Mouse (Mus musculus): ENCODE results near the gene 6030408B16Rik. TPM values are rescaled to one million over a fixed set of nuclear protein-coding genes. Genes with fewer than 3 reads are reported as not detected.

The 6030408B16Rik gene
- polyA plus RNA-seq, 2 experiments: 0.74 to 1.0 TPM

DNA sequence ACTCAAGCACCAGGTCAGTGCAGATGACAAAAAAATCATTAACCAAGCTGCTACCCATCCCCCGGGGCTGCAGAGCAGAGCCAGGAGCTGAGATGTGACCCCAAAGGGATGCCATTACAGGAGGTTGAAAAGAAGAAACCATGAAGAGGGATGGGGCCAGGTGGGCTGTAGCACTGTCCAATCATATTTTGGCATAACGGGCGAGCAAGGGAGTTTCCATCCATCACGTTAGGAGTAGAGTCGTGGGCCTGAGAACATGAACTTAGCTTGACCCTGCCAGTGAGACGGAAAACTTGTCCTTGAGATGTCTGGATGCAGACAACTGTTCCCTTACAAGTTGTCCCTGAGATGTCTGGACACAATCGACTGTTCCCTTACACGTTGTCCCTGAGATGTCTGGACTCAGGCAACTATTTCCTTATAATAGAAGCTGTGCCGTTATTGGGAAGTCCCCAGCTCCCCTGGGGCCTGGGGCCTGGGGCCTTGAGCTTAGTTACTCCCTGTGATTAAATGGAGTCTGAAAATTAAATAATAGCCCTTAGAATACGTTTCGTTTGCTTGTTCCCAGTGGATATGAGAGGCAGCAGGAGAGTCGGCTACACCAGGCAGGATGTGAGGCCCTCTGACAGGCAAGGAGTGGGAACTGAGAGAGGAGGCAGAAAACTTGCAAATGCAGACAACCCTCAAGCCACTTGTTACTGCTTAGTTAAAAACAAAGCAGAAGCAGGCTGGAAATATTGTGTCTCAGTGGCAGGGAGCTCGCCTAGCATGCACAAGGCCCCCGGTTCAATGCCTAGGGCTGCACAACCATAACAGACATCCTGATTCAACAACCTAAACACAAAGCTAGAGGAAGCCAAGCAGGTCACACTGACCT lies 26.1 kb downstream of the 6030408B16Rik start:
- H3K27ac ChIP-seq (replicated peaks; ENCODE audit: low read depth, low read length): no peak overlapping the region
- H3K4me2 ChIP-seq (replicated peaks; ENCODE audit: low read depth, low read length, severe bottlenecking): no peak overlapping the region
- no peaks in the 10 kb centered on the region for H3K27me3 ChIP-seq (ENCODE audit: control insufficient read depth, insufficient read depth, low read length)
- H3K4me3 ChIP-seq (replicated peaks; ENCODE audit: low read length): no peak overlapping the region
- 50% methylated on average over 14 of the region's 14 CpGs for WGBS
- no peaks in the 10 kb centered on the region for H3K9me3 ChIP-seq (ENCODE audit: control insufficient read depth, low read length)
- H3K36me3 ChIP-seq (ENCODE audit: control insufficient read depth, insufficient read depth, low read length): no peaks in the 10 kb centered on the region
- no peak for DNase-seq (ENCODE audit: low spot score)
- no peak overlapping the region for H3K9ac ChIP-seq (ENCODE audit: low read depth, low read length, severe bottlenecking)
- peaks cover 4% of the 10 kb centered on the region; the same call in 1 of the 2 replicates for H3K4me1 ChIP-seq (ENCODE audit: control insufficient read depth, insufficient read depth, low read length)
- TF ChIP-seq POLR2A (IDR thresholded peaks at IDR 0.05; ENCODE audit: borderline replicate concordance, extremely low read depth, insufficient read depth, insufficient read length): no peak
- no peak for ATAC-seq (ENCODE audit: low FRiP score, low read depth)

DNA sequence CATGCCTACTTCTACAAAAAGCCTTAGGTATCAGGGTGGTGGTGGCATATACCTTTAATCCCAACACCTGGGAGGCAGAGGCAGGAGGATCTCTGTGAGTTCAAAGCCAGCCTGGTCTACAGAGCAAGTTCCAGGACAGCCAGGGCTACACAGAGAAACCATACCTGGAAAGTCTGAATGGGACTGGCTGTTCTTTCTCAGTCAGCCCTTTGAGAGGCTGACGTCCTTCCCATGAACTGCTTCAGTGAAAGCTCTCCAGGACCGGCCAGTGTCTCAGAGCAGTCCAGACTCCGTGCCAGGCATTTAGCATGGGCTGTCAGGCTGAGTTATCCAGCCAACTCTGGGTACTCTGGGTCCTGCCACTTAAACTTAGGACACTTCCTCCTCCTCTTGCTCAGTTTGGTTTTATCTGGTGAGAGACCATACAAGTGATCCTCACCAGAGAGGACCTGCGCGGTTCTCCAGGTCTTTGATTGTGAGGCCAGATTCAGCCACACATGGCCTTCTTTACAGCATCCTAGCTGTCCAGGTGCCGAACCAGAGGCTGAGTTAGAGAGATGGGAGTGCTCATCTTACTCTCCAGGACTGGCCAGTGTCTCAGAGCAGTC lies 27.1 kb downstream of the 6030408B16Rik start:
- TF ChIP-seq POLR2A (IDR thresholded peaks at IDR 0.05; ENCODE audit: borderline replicate concordance, extremely low read depth, insufficient read depth, insufficient read length): no peak

DNA sequence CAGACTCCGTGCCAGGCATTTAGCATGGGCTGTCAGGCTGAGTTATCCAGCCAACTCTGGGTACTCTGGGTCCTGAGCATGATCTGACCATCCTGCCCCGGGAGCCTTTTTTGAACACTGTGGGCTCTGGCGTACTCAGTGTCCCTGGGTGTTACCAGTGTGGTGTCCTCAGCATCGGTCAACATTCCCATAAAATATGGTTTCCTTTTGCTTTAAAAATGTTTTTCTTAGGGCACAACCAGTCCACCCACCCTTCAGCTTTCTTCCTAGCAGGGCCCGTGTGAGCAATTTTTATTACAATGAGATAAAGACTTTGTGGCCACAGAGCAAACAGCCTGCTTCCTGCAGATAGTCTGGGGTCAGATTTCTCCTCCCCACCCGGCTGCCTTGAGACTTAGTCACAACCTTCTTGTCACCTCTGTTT lies 27.6 kb downstream of the 6030408B16Rik start:
- Histone ChIP-seq H3K27ac (replicated peaks; ENCODE audit: low read depth, low read length) (no peak overlapping the region), H3K27me3 (ENCODE audit: control insufficient read depth, insufficient read depth, low read length) (no peaks in the 10 kb centered on the region), H3K36me3 (ENCODE audit: control insufficient read depth, insufficient read depth, low read length) (no peaks in the 10 kb centered on the region), H3K9me3 (ENCODE audit: control insufficient read depth, low read length) (no peaks in the 10 kb centered on the region), H3K4me2 (replicated peaks; ENCODE audit: low read depth, low read length, severe bottlenecking) (no peak overlapping the region), H3K4me1 (ENCODE audit: control insufficient read depth, insufficient read depth, low read length) (peaks cover 4% of the 10 kb centered on the region; the same call in 1 of the 2 replicates), H3K4me3 (replicated peaks; ENCODE audit: low read length) (no peak overlapping the region), H3K9ac (ENCODE audit: low read depth, low read length, severe bottlenecking) (no peak overlapping the region)
- ATAC-seq (ENCODE audit: low FRiP score, low read depth) (no peak), DNase-seq (ENCODE audit: low spot score) (no peak)
- no peak for TF ChIP-seq POLR2A (IDR thresholded peaks at IDR 0.05; ENCODE audit: borderline replicate concordance, extremely low read depth, insufficient read depth, insufficient read length)
- 45% methylated on average over 6 of the region's 6 CpGs for WGBS

More for the DNA sequence above, 27.1 kb downstream of the 6030408B16Rik start:
- H3K4me1 ChIP-seq (ENCODE audit: control insufficient read depth, insufficient read depth, low read length): peaks cover 4% of the 10 kb centered on the region; the same call in 1 of the 2 replicates
- H3K27ac ChIP-seq (replicated peaks; ENCODE audit: low read depth, low read length): no peak overlapping the region
- H3K36me3 ChIP-seq (ENCODE audit: control insufficient read depth, insufficient read depth, low read length): no peaks in the 10 kb centered on the region
- no peak for DNase-seq (ENCODE audit: low spot score)
- no peak overlapping the region for H3K4me3 ChIP-seq (replicated peaks; ENCODE audit: low read length)
- ATAC-seq (ENCODE audit: low FRiP score, low read depth): no peak
- H3K9me3 ChIP-seq (ENCODE audit: control insufficient read depth, low read length): no peaks in the 10 kb centered on the region
- H3K4me2 ChIP-seq (replicated peaks; ENCODE audit: low read depth, low read length, severe bottlenecking): no peak overlapping the region
- no peak overlapping the region for H3K9ac ChIP-seq (ENCODE audit: low read depth, low read length, severe bottlenecking)
- no peaks in the 10 kb centered on the region for H3K27me3 ChIP-seq (ENCODE audit: control insufficient read depth, insufficient read depth, low read length)
- 76% methylated on average over 6 of the region's 6 CpGs for WGBS

DNA sequence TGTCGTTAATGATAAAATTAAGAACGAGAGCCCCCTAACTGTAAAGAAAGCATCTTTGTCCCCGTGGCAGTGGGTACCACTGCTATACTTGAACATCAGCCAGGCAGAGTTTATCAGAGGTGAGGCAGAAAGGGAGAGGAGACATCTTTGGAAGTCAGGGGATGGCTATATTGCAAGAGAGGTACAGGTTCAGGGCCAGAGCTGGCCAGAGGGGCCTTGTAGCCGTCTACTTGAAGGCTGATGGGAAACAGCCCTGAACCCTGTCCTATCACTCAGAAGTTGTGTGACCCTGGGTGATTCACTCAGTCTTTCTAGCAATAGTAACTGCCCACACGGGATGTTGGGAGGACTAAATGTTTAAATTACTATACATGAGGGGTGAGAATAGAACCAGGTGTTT lies 28.1 kb downstream of the 6030408B16Rik start:
- Histone ChIP-seq H3K4me2 (replicated peaks; ENCODE audit: low read depth, low read length, severe bottlenecking) (no peak overlapping the region), H3K27me3 (ENCODE audit: control insufficient read depth, insufficient read depth, low read length) (no peaks in the 10 kb centered on the region), H3K9me3 (ENCODE audit: control insufficient read depth, low read length) (no peaks in the 10 kb centered on the region), H3K9ac (ENCODE audit: low read depth, low read length, severe bottlenecking) (no peak overlapping the region), H3K4me3 (replicated peaks; ENCODE audit: low read length) (no peak overlapping the region), H3K27ac (replicated peaks; ENCODE audit: low read depth, low read length) (no peak overlapping the region), H3K4me1 (ENCODE audit: control insufficient read depth, insufficient read depth, low read length) (peaks cover 4% of the 10 kb centered on the region; the same call in 1 of the 2 replicates), H3K36me3 (ENCODE audit: control insufficient read depth, insufficient read depth, low read length) (no peaks in the 10 kb centered on the region)
- 54% methylated on average over 5 of the region's 5 CpGs for WGBS
- ATAC-seq (ENCODE audit: low FRiP score, low read depth): no peak
- TF ChIP-seq POLR2A (IDR thresholded peaks at IDR 0.05; ENCODE audit: borderline replicate concordance, extremely low read depth, insufficient read depth, insufficient read length): no peak
- no peak for DNase-seq (ENCODE audit: low spot score)

DNA sequence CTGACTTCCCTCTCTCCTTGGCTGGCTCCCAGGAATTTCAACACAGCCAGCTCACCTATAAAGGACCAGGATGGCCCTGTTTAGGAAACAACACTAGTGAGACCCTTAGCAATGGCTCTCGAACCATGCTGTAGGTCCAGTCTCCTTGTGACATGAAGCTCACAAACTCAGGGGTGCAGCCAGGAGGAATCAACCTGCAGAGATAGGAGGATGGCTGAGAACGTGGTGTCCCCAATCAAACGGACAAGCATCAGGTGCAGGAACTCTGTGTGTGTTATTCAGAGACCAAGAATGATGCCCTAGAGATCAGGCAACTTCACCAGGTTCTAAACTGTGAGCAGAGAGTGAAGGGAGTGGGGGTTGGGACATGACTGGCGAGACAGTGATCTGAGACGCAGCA lies 29.1 kb downstream of the 6030408B16Rik start:
- WGBS: 80% methylated on average over 5 of the region's 5 CpGs
- no peak overlapping the region for H3K4me2 ChIP-seq (replicated peaks; ENCODE audit: low read depth, low read length, severe bottlenecking)
- TF ChIP-seq POLR2A (IDR thresholded peaks at IDR 0.05; ENCODE audit: borderline replicate concordance, extremely low read depth, insufficient read depth, insufficient read length): no peak
- H3K4me1 ChIP-seq (ENCODE audit: control insufficient read depth, insufficient read depth, low read length): peaks cover 4% of the 10 kb centered on the region; the same call in 1 of the 2 replicates
- no peak for DNase-seq (ENCODE audit: low spot score)
- no peak overlapping the region for H3K27ac ChIP-seq (replicated peaks; ENCODE audit: low read depth, low read length)
- no peak overlapping the region for H3K4me3 ChIP-seq (replicated peaks; ENCODE audit: low read length)
- no peaks in the 10 kb centered on the region for H3K36me3 ChIP-seq (ENCODE audit: control insufficient read depth, insufficient read depth, low read length)
- no peaks in the 10 kb centered on the region for H3K27me3 ChIP-seq (ENCODE audit: control insufficient read depth, insufficient read depth, low read length)
- no peaks in the 10 kb centered on the region for H3K9me3 ChIP-seq (ENCODE audit: control insufficient read depth, low read length)
- H3K9ac ChIP-seq (ENCODE audit: low read depth, low read length, severe bottlenecking): no peak overlapping the region
- no peak for ATAC-seq (ENCODE audit: low FRiP score, low read depth)

Data from limb, embryonic 14.5 days (tissue).